Mouse (Mus musculus): ENCODE measurements at regions not wholly inside any gene's neighbourhood (a gene's known extent, or its start where the extent isn't known, plus 50 kb on each side); places are given as distances from the start of the nearest gene placed in this dataset.
"Not testable (repeated sequence)": the region's sequence is repeated elsewhere in the genome, so short reads cannot be mapped to it uniquely, and the experiment has no call there.

DNA sequence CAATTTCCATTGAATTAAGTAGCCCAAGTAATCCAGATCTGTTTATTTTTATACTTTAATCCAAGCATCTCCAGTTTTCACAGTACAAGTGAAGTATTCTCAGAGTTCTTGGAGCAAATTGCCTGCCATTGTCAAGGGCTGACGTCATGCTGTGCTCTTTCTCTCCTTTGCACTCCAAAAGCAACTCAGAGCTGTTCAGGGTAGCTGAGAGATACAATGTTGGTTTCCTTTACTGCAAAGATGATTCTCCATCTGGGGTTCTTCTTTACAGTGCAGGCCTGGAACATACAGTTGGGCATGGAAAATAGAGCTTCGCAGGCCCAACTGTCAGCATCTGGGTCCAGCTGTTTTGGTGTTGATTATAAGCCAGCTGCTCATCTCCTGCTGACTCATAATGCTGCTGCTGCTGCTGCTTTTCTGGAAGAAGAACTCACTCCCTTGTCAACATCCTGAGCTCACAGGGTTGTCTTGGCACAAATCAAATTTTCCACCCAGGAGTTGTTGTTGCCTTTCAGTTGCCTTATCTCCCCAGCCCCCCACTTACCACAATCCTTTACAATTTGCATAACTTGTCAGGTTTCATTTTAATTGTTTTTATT lies 454.7 kb upstream of the Slc5a7 start:
- no peak for DNase-seq (ENCODE audit: low read depth)

DNA sequence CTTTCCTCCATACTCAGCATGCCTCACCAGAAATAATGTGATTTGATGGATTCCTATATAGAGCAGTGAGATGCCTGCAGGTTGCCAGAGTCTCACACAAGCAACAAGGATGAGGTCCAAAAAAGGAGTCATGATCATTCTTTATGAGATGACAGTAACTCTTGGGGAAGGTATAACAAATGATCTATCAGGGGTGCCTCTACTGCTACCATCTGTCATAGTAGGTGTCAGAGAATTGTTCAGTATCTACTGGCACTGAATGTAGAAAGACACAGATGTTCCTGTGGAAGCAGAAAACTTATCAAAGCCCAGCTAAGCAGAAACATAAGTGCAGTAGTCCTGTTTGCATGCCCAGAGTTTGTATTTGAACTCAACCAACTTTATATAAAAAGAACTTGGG lies 454.1 kb upstream of the Slc5a7 start:
- no peak for DNase-seq (ENCODE audit: low read depth)

DNA sequence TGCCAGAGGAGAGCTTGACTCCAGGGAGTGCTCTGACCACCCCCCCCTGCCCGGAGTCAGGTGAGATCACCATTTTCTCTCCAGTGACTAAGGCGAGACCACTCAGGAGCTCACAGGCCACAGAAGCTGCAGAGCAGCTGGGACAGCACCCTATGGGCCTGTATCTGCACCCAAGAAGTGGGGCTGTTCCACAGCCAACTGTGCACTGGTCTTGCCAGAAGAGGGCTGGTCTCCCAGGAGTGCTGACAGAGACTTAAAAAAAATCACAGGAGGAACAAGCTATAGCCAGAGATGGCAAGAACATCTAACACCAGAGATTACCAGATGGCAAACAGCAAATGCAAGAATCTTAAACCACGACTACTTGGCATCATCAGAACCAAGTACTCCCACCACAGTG lies 437.0 kb upstream of the Slc5a7 start:
- DNase-seq (ENCODE audit: low read depth) = no peak

DNA sequence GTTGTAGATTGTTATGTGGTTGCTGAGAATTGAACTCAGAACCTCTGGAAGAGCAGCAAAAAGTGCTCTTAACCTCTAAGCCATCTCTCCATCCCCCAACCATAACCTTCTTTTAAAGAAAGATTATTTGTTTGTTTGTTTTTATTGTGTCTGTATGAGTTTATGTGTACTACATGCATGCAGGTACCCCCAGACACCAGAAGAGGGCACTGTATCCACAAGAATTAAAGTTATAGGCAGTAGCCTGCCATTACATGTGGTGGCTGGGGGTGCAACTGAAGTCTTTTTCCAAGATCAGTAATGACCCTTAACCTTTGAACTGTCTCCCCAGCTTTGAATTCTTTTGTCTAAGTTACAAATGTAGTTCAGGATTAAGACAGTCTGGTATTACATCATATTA lies 428.8 kb upstream of the Slc5a7 start:
- no peak for DNase-seq (ENCODE audit: low read depth)

DNA sequence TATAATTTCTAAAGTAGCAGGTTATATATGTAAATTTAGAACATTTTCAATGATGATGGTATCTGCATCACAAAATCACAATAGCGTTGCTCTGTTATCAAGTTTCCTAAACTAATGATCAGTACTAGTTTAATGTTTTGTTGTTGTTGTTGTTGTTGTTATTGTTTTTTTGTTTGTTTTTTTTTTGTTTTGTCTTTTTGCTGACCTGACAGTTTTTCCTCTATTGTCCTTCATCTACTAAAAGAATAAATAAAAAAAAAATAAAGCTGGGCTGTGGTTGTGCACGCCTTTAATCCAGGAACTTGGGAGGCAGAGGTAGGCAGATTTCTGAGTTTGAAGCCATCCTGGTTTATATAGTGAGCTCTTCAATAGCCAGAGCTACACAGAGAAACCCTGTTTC lies 427.9 kb upstream of the Slc5a7 start:
- no peak for DNase-seq (ENCODE audit: low read depth)

DNA sequence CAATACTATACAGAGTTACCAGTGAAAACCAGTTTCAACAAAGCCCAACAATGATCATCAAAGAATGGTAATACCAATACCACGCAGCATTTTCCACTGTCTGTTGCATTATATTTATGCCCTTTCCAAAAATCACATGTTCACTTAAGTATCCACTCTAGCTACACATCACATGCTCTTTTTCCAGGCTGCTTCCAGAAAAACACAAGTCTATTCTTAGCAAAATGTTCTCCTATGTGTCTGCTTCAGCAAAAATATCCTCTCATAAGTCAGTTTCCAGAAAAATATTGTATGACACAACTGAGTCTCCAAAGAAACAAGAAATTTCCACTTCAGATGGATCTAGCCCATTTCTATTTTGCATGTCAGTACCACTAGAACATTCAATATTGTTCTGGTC lies 414.2 kb upstream of the Slc5a7 start:
- no peak for DNase-seq (ENCODE audit: low read depth)

DNA sequence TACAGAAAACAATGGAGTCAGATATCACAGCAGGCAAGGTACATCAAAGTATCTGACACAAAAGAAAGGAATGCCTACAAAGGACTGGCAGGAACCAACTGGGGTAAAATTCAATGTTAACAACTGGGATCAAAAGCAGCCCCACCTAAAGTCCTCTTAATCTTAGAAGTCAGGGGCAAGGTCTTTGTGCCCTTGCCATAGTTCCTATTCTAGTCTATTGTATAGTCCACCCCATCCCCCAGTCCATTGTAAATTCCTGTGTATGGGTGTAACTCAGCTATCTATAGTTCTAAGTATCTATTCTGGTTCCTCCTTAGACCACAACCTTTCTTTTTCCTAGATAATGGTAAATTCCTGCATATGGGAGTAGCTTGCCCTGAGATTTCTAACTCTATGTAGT lies 409.0 kb upstream of the Slc5a7 start:
- not testable (repeated sequence) for DNase-seq (ENCODE audit: low read depth)

DNA sequence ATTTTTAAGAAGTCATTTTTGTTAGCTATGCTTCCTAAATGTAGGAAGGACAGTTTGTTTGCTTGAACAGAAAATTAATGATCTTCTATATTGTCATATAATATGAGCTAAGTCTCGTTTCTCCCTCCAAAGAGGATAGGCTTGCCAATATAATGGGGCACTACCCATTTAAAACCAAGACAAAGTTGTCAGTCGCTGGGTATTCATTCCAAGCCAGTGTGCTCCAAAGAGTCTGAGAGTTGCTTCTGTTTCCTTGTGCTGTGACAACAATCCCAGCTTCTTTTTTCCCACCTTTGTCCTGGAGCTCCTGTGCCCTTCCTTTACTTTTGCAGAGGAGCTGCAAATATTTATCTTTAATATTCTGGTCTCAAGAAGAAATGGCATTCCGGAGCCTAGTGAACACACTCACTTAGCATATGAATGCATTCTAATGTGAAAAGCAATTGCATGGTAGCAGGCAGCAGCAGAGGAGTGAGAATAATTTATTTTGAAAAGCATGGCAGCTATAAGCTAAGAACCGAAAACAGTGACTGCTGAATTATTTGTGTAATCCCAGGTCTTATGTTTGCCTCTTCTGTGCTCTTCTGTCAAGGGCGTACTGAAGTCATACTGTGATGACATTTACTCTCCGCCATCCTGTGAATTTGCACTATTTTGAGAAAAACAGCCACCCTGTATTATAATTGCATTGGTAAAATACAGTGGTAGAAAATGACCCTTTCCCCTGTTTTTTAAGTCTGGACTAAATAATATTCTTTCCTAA lies 402.7 kb upstream of the Slc5a7 start:
- DNase-seq (ENCODE audit: low read depth) = no peak

DNA sequence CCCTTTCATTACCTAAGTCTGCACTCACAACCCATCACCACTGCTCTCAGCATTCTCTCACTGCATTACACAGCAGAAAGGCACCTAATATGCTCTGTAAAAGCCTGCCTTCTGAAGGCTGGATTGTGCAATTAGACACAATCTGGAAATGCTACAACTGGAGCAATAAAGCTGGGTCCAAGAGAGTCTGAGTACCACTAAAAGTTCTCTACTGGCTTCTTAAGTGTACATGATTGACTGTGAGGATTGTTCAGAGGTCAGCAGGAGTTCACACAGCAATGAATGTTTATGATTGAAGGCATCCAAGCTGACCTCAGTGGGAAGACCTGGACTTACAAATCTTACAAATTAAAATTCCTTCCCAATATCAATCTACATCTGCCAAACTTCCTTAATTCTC lies 395.8 kb upstream of the Slc5a7 start:
- no peak for DNase-seq (ENCODE audit: low read depth)

DNA sequence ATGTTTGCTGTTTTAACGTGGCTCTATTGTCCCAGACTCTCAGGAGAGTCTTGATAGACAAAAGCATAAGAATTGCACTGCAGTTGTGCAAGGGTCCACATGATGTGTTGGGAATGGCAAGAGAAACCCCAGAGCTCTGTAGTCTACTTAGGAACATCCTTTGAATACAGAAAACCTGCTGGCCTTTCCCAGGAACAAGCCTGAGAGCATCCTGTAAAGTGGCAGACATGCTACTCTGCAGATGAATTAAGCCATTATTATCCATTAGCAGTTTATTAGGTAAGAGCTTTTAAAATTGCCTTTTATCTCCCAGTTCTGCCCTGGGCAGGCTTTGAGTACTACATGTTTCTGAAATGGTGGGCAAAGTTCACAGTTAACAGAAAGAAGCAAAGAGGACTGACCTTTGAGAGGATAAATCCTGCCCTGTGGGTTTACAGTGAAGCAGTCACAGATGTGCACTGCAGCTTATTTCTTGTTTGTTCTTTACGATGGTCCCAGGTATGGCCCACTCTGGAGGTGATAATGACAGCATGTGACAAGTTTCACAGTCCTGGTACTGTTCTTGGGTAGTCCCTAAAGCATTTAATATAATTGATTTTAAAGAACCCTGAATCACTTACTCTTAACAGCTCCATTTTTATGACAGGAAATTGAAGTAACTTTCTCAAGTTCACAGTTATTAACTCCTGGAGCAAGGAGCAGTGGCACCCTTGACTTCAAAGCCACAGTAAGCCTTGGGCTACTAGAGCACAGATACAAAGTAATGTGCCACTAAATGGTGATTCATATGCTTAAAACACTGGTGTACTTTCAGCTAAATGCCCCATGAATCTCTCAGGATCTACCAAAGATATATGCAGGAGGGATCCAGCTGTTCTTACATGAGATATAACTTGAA lies 386.6 kb upstream of the Slc5a7 start:
- no peak for DNase-seq (ENCODE audit: low read depth)

DNA sequence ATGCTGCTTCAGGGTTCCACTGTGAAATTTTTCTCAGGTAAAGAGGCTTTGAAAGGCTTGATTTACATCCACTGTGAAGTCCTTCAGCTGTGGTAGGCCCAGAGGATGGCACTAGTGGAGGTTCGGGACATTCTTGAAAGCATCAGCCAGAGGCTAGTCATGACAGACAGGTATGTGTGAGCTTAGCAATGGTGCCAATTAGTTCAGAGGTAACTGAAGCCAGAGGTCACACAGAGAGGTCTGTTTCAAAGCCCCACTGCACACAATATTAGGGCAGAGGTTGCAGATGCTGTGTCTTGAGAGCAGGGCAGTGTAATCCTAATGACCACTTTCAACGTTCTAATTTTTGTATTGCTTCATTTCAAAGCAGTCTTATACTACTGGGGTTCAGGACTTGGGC lies 379.3 kb upstream of the Slc5a7 start:
- DNase-seq (ENCODE audit: low read depth) = no peak

DNA sequence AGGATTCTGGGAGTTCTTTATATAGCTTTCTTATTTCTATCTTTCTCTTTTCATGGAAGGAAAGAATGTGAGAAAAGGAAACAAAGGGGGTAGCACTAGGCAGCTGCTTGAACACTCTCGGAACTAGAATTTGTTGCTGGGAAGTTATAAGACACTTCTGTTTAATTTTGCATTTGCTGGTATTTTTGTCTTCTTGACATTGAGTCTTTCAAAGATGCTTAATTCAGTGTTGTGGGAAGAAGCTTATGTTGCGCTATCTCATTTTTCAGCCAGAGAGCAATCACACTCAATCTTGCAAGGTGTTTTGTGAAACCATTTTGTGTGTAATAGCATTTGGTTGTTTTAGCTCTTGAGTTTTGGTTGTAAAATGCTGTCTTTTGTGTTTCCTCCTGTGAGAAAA lies 370.7 kb upstream of the Slc5a7 start:
- DNase-seq (ENCODE audit: low read depth) = no peak

DNA sequence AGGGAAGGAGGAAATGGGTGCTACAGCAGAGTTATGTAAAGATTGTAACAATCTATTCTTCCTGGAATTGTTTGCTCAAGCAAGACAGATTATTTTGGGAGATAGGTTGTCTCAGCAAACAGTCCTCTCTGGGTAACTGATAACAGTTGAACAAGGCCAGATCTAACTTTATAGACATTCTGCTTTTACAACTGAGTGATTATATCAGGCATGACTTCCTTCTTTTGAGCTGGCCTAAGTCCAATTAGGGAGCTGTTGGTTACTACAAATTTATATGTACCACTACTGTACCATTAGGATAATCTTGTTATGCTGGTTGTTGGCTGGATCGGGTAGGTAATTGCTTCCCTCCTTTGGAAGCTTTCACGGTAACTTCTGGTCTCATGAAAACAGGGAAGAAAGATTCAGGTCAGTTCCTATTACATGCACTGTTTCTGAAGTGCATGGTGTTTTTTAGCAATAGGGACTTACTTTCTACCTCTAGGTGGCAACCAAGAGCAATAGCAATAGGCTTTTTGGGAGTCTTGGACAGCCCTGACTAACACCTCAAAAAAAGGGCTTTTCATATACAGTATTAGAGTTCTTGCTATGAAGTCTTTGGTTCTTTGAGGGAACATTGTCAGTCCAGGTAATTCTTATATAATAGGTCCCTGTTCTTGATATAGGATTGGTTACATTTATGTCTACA lies 363.9 kb upstream of the Slc5a7 start:
- DNase-seq (ENCODE audit: low read depth) = peak; percentile 34

DNA sequence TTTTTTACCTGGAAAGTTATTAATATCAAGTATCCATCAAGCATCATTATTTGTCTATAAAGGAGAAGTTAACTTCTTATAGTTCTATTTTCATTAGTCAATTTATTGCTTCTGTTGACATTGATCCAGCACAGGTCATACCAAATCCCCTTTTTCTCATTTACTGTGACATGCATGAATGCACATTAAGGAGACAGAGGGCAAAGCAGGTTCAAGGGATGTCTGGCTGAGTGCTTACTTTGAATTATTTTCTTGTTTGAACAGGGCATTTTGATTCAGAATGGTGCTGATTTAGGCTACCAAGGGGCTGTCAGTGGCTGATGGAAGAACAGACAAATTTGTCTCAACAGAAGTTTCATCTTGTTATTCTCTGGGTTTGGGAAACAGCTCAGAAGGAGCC lies 357.7 kb upstream of the Slc5a7 start:
- DNase-seq (ENCODE audit: low read depth) = no peak

Data from 416B (cell line).